Mouse (Mus musculus): ENCODE results near the gene Grik5.

GRCm38 (mm10) chr7:24974893-24975595, 97.1 kb downstream of the Grik5 start:
- TF ChIP-seq CTCF (conservative IDR thresholded peaks at IDR 0.05; ENCODE audit: low read length): peak; percentile 89
- no peak for TF ChIP-seq NANOG (IDR thresholded peaks at IDR 0.05; ENCODE audit: borderline replicate concordance, low read length)
- TF ChIP-seq POU5F1 (IDR thresholded peaks at IDR 0.05; ENCODE audit: borderline replicate concordance, low read length): no peak

All from E14TG2a.4 (cell line).